Mouse (Mus musculus): ENCODE results near the gene Akap17b. TPM values are rescaled to one million over a fixed set of nuclear protein-coding genes. Genes with fewer than 3 reads are reported as not detected.

The Akap17b gene
- polyA plus RNA-seq (2012; ENCODE audit: low replicate concordance) = 0.18 and 1.2 TPM in 2 replicates

GRCm38 (mm10) chrX:36644657-36645551 is at the start of gene Akap17b:
Akap17b (minus strand) TSS chrX:36645395.

DNA sequence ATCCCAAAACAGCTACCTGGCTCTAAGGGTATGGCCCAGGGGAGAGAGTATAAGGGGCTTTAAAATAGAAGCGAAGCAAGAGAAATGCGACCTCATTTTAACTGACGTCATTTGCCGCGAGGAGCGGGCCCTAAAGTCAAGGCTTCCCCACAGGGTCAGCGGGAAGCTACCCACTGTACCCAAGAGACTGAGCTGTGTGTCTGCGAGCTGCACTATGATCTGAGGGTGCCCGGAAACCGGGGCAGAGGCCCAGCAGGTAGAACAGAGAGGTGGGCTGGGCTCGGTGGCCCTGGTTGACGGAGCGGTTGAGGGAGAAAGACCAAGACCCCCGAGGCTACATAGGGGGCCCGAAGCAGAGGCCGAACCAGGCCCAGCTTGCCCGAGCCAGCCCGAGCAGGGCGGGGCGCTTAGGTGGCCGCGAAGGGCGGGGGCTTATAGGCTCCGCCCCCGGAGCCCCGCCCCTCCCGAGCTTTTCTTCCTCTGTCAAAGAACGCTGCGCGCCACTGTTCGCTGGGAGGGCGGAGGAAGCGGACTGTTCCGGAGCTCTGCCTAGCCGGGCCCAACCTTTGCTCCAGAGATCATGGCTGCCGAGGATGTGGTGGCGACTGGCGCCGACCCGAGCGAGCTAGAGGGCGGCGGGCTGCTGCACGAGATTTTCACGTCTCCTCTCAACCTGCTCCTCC is 47.3 kb downstream of the Akap17b start, which contains the start of gene Pgrmc1:
TSS of gene Pgrmc1 (plus strand) at position 500 of the 683 bp plus-strand sequence.

Other genes with a start within 250 kb of the Akap17b start
- gene Gm6268, start 244.1 kb downstream of the Akap17b start, polyA plus RNA-seq (2012; ENCODE audit: low replicate concordance) = not detected in 2 replicates
- not detected in 2 replicates for gene Gm14569, start 153.6 kb downstream of the Akap17b start, polyA plus RNA-seq (2012; ENCODE audit: low replicate concordance)
- 41.9 and 81.7 TPM in 2 replicates for gene Pgrmc1, start 47.2 kb downstream of the Akap17b start, polyA plus RNA-seq (2012; ENCODE audit: low replicate concordance)
- gene Slc25a43, start 98.3 kb upstream of the Akap17b start, polyA plus RNA-seq (2012; ENCODE audit: low replicate concordance) = 0.91 and 3.2 TPM in 2 replicates
- 16.1 and 40.3 TPM in 2 replicates for gene Slc25a5, start 150.3 kb upstream of the Akap17b start, polyA plus RNA-seq (2012; ENCODE audit: low replicate concordance)
- 88.5 and 146 TPM in 2 replicates for gene Ube2a, start 228.5 kb upstream of the Akap17b start, polyA plus RNA-seq (2012; ENCODE audit: low replicate concordance)
- gene C330007P06Rik, start 228.7 kb upstream of the Akap17b start, polyA plus RNA-seq (2012; ENCODE audit: low replicate concordance) = 0.52 and 2.8 TPM in 2 replicates

All from hematopoietic multipotent progenitor cell, adult 10-12 weeks (in vitro differentiated cells).